21 mouse cellular contexts compared by ENCODE assay signal in genomic region chr9:58847676-58848075, GRCm38 (mm10). TPM values are rescaled to one million over a fixed set of nuclear protein-coding genes. Genes with fewer than 3 reads are reported as not detected.
DNase-seq lines count a peak whose midpoint lies in the region; ATAC-seq lines count a peak whose summit lies in the region.
"Had no signal": no experiment of that assay in that cellular context is flagged by ENCODE, and none has a peak within 500 bp of the region (broad histone marks: within the 10 kb centered on the region; RNA-seq: fewer than 3 reads in every experiment).

No protein-coding gene starts in this region.

- no peak for DNase-seq in liver
- peak; percentile 49 for DNase-seq in heart, adult 8-10 months (ENCODE audit: low spot score)
- DNase-seq in lung, postnatal 36 days = peak; percentile 20
- DNase-seq in left cerebral cortex, adult 8-10 months (ENCODE audit: low spot score in 2 of 2) = no peak
- DNase-seq: adrenal gland, postnatal 10 days; cerebellum, adult 11 months; cerebellum, postnatal 25 days; gastrocnemius, postnatal 36 days; thymus, postnatal 14 days had no signal

- no peaks in the 10 kb centered on the region for H3K27me3 ChIP-seq in liver, embryonic 12.5 days (replicated peaks)
- H3K27me3 ChIP-seq in heart, embryonic 15.5 days = no peaks in the 10 kb centered on the region
- H3K27me3 ChIP-seq: limb, embryonic 13.5 days had no signal

- no peak overlapping the region for H3K9ac ChIP-seq in liver, embryonic 12.5 days
- 0 out of 2 replicates have a peak overlapping the region, but pooled peaks have one; percentile 16 for H3K9ac ChIP-seq in heart, embryonic 15.5 days
- H3K9ac ChIP-seq: limb, embryonic 13.5 days; neural tube, embryonic 13.5 days had no signal

- H3K4me2 ChIP-seq in liver, embryonic 12.5 days = peak overlapping the region; percentile 13; the same call in 1 of the 2 replicates
- peak overlapping the region; percentile 45 for H3K4me2 ChIP-seq in heart, embryonic 15.5 days
- H3K4me2 ChIP-seq: limb, embryonic 13.5 days; neural tube, embryonic 13.5 days had no signal

- H3K4me3 ChIP-seq in liver, embryonic 12.5 days = no peak overlapping the region
- no peak overlapping the region for H3K4me3 ChIP-seq in heart, embryonic 15.5 days
- H3K4me3 ChIP-seq: embryonic facial prominence, embryonic 10.5 days; erythroblast, embryonic 14.5 days; limb, embryonic 13.5 days; neural tube, embryonic 13.5 days had no signal

- no peak overlapping the region for H3K27ac ChIP-seq in liver, embryonic 12.5 days
- H3K27ac ChIP-seq in heart, embryonic 15.5 days = peak overlapping the region; percentile 70
- H3K27ac ChIP-seq: embryonic facial prominence, embryonic 10.5 days; limb, embryonic 13.5 days; neural tube, embryonic 13.5 days had no signal

- H3K36me3 ChIP-seq in liver, embryonic 12.5 days = no peaks in the 10 kb centered on the region
- no peaks in the 10 kb centered on the region for H3K36me3 ChIP-seq in heart, embryonic 15.5 days
- H3K36me3 ChIP-seq: embryonic facial prominence, embryonic 10.5 days; limb, embryonic 13.5 days had no signal

- H3K4me1 ChIP-seq in liver, embryonic 12.5 days = peaks cover 16% of the 10 kb centered on the region
- H3K4me1 ChIP-seq in heart, embryonic 15.5 days (replicated peaks) = peaks cover 33% of the 10 kb centered on the region

- 45% methylated on average over 7 of the region's 7 CpGs for WGBS in liver, embryonic 12.5 days (ENCODE audit: insufficient replicate concordance)
- 34% methylated on average over 7 of the region's 7 CpGs for WGBS in heart, embryonic 15.5 days

- ATAC-seq in liver, embryonic 12.5 days = no peak
- ATAC-seq in heart, embryonic 15.5 days (replicated peaks; ENCODE audit: insufficient number of reproducible peaks, insufficient read depth, low FRiP score, low read depth) = peak; percentile 78
- ATAC-seq in megakaryocyte progenitor cell, adult 5-6 weeks (replicated peaks; ENCODE audit: poor library complexity) = no peak
- ATAC-seq: forebrain, embryonic 14.5 days; hindbrain, embryonic 16.5 days; intestine, postnatal 0 days had no signal

- H3K9me3 ChIP-seq in liver, embryonic 12.5 days (replicated peaks) = no peaks in the 10 kb centered on the region
- H3K9me3 ChIP-seq in heart, embryonic 15.5 days (replicated peaks) = no peaks in the 10 kb centered on the region
- H3K9me3 ChIP-seq: embryonic facial prominence, embryonic 10.5 days; limb, embryonic 13.5 days; neural tube, embryonic 13.5 days had no signal

RNA-seq across cellular contexts. Expression of gene Hcn4, which starts 24.5 kb away (rescaled TPM):
- polyA plus RNA-seq in liver, embryonic 12.5 days (2016; fragmentation: Nextera tagmentation; extraction: Ambion mirVana) = 0.07 TPM in 2 replicates
- total RNA-seq in heart, adult 8-10 months (2022) = 10 to 100 TPM in 1 of 4 experiments, 1 to 10 TPM in 3; 5.5 to 11.1 (median 7.2) TPM
- 1.4 and 1.6 TPM in 2 replicates for polyA plus RNA-seq in heart, embryonic 15.5 days (2015; fragmentation: Nextera tagmentation; extraction: Ambion mirVana)
- not detected in 2 replicates for total RNA-seq in megakaryocyte progenitor cell, adult 5-6 weeks (2015)
- total RNA-seq in megakaryocyte progenitor cell, adult 5-6 weeks (2017) = not detected in 2 replicates
- total RNA-seq in left cerebral cortex, adult 8-10 months (2022) = 1 to 10 TPM; 4.8 to 6.2 (median 5.5) TPM
- total RNA-seq: monocyte, adult 5-6 weeks had no signal
- polyA plus RNA-seq: erythroblast, embryonic 14.5 days; liver, embryonic 16.5 days had no signal

Comparison
In these comparisons a context has a peak if more than half of its experiments do, and no peak if none do; other contexts are left out.
1. DNase-seq: peak in heart, adult 8-10 months (single experiment) and lung, postnatal 36 days (single experiment); none in liver (single experiment) and left cerebral cortex, adult 8-10 months (0 of 2).
2. RNA of gene Hcn4, which starts 24.5 kb away (total RNA-seq): 5.5 to 11.1 TPM in heart, adult 8-10 months and 4.8 to 6.2 TPM in left cerebral cortex, adult 8-10 months; not detected in megakaryocyte progenitor cell, adult 5-6 weeks; every median in the first group is over 4 times any median in the second.